Mouse (Mus musculus): ENCODE measurements around the gene Cilp. TPM values are rescaled to one million over a fixed set of nuclear protein-coding genes. Genes with fewer than 3 reads are reported as not detected.

Gene Cilp
- total RNA-seq, 2 experiments from 2014 or later, result not detected

Other genes with a start within 250 kb of the Cilp start
- 26.9 and 30.3 TPM in 2 replicates for gene Hacd3, start 243.5 kb upstream of the Cilp start, total RNA-seq (2014; fragmentation: Nextera tagmentation)
- 43.8 and 60.3 TPM in 2 replicates for gene Hacd3, start 243.5 kb upstream of the Cilp start, total RNA-seq (2017)
- gene Dpp8, start 232.8 kb upstream of the Cilp start, total RNA-seq (2014; fragmentation: Nextera tagmentation), result 78.6 and 82.8 TPM in 2 replicates
- gene Dpp8, start 232.8 kb upstream of the Cilp start, total RNA-seq (2017), result 86.4 and 93.8 TPM in 2 replicates
- 0.38 TPM in 1 of 2 replicates, not detected in the other for gene Igdcc4, start 163.7 kb upstream of the Cilp start, total RNA-seq (2014; fragmentation: Nextera tagmentation)
- gene Igdcc4, start 163.7 kb upstream of the Cilp start, total RNA-seq (2017), result 0.15 and 0.17 TPM in 2 replicates
- gene Igdcc3, start 124.0 kb upstream of the Cilp start, total RNA-seq (2014; fragmentation: Nextera tagmentation), result not detected in 2 replicates
- not detected in 2 replicates for gene Igdcc3, start 124.0 kb upstream of the Cilp start, total RNA-seq (2017)
- gene Parp16, start 69.8 kb upstream of the Cilp start, total RNA-seq (2014; fragmentation: Nextera tagmentation), result 2.1 and 8.0 TPM in 2 replicates
- 1.4 and 2.2 TPM in 2 replicates for gene Parp16, start 69.8 kb upstream of the Cilp start, total RNA-seq (2017)
- 15.8 and 24.0 TPM in 2 replicates for gene Clpx, start 29.1 kb downstream of the Cilp start, total RNA-seq (2014; fragmentation: Nextera tagmentation)
- 44.3 and 51.7 TPM in 2 replicates for gene Clpx, start 29.1 kb downstream of the Cilp start, total RNA-seq (2017)
- 11.3 and 14.7 TPM in 2 replicates for gene Pdcd7, start 80.9 kb downstream of the Cilp start, total RNA-seq (2014; fragmentation: Nextera tagmentation)
- gene Pdcd7, start 80.9 kb downstream of the Cilp start, total RNA-seq (2017), result 23.0 and 40.2 TPM in 2 replicates
- not detected in 2 replicates for gene Ubap1l, start 95.9 kb downstream of the Cilp start, total RNA-seq (2014; fragmentation: Nextera tagmentation)
- not detected in 2 replicates for gene Ubap1l, start 95.9 kb downstream of the Cilp start, total RNA-seq (2017)
- gene Kbtbd13, start 126.5 kb downstream of the Cilp start, total RNA-seq (2014; fragmentation: Nextera tagmentation), result 0.85 TPM in 1 of 2 replicates, not detected in the other
- 0.31 and 0.52 TPM in 2 replicates for gene Kbtbd13, start 126.5 kb downstream of the Cilp start, total RNA-seq (2017)
- gene Rasl12, start 133.3 kb downstream of the Cilp start, total RNA-seq (2014; fragmentation: Nextera tagmentation), result 0.21 TPM in 1 of 2 replicates, not detected in the other
- not detected in 2 replicates for gene Rasl12, start 133.3 kb downstream of the Cilp start, total RNA-seq (2017)
- not detected in 2 replicates for gene Slc51b, start 157.8 kb downstream of the Cilp start, total RNA-seq (2014; fragmentation: Nextera tagmentation)
- gene Slc51b, start 157.8 kb downstream of the Cilp start, total RNA-seq (2017), result not detected in 2 replicates
- 17.9 and 35.8 TPM in 2 replicates for gene Mtfmt, start 170.6 kb downstream of the Cilp start, total RNA-seq (2014; fragmentation: Nextera tagmentation)
- gene Mtfmt, start 170.6 kb downstream of the Cilp start, total RNA-seq (2017), result 23.5 and 24.2 TPM in 2 replicates
- 81.6 and 82.9 TPM in 2 replicates for gene Spg21, start 195.8 kb downstream of the Cilp start, total RNA-seq (2014; fragmentation: Nextera tagmentation)
- 70.2 and 82.2 TPM in 2 replicates for gene Spg21, start 195.8 kb downstream of the Cilp start, total RNA-seq (2017)

All from granulocyte monocyte progenitor cell, adult 5-6 weeks (primary cell).